Mouse (Mus musculus) neural tube, embryonic 13.5 days (tissue): ENCODE results near the gene Mrpl11. TPM values are rescaled to one million over a fixed set of nuclear protein-coding genes. Genes with fewer than 3 reads are reported as not detected.

Experiments used
- ATAC-seq: fragments of 200-750 bp; cut with Nextera tagmentation; 2 replicates; pipeline ENCODE4 v1.8.0; 2017; ENCODE audit warnings: low read depth, mild to moderate bottlenecking, moderate TSS enrichment, moderate library complexity
- H3K27ac ChIP-seq: fragments of 300-500 bp; sonication (generic); replicated peaks from 2 replicates; pipeline ENCODE4 v1.5.1; 2015; ENCODE audit warnings: moderate library complexity, mild to moderate bottlenecking, inconsistent platforms
- H3K27me3 ChIP-seq: fragments of 300-500 bp; sonication (generic); 2 replicates; pipeline ENCODE4 v1.6.1; 2015; ENCODE audit warnings: mild to moderate bottlenecking, inconsistent platforms
- H3K36me3 ChIP-seq: fragments of 300-500 bp; sonication (generic); 2 replicates; pipeline ENCODE4 v1.6.1; 2015; ENCODE audit warnings: mild to moderate bottlenecking, inconsistent platforms
- H3K4me1 ChIP-seq: fragments of 300-500 bp; sonication (generic); replicated peaks from 2 replicates; pipeline ENCODE4 v1.6.1; 2015; ENCODE audit warnings: inconsistent platforms
- H3K4me2 ChIP-seq: fragments of 300-500 bp; sonication (generic); 2 replicates; pipeline ENCODE4 v1.6.1; 2015; ENCODE audit warnings: inconsistent platforms, mild to moderate bottlenecking, moderate library complexity
- H3K4me3 ChIP-seq: fragments of 300-500 bp; sonication (generic); 2 replicates; pipeline ENCODE4 v1.5.1; 2015; ENCODE audit warnings: mild to moderate bottlenecking, inconsistent platforms
- H3K9ac ChIP-seq: fragments of 300-500 bp; sonication (generic); 2 replicates; pipeline ENCODE4 v1.6.1; 2015; ENCODE audit warnings: moderate library complexity, mild to moderate bottlenecking, inconsistent platforms
- H3K9me3 ChIP-seq: fragments of 300-500 bp; sonication (generic); 2 replicates; pipeline ENCODE4 v1.6.1; 2016; ENCODE audit warnings: inconsistent platforms
- WGBS: fragments of 180-500 bp; shearing (Covaris S2); methylation state at CpG from one replicate; pipeline ENCODE4 v1.1.7; 2015; 5-methylcytosine and 5-hydroxymethylcytosine counted together
- polyA plus RNA-seq: library from polyadenylated mRNA; unstranded; fragments of >200 nt; fragmentation: Nextera tagmentation; extraction: Ambion mirVana; gene quantifications from 2 replicates; pipeline ENCODE4 v1.2.1, GENCODE M21; 2015

The Mrpl11 gene
- polyA plus RNA-seq = 105 and 117 TPM in 2 replicates

GRCm38 (mm10) chr19:4961928-4962601 is at the start of gene Mrpl11:
Gene Mrpl11, plus strand, starts transcription at chr19:4962147.
- Histone ChIP-seq H3K4me3 (peak within 1 kb of the TSS; percentile 78), H3K9ac (peak within 1 kb of the TSS; percentile 91), H3K4me2 (peak within 1 kb of the TSS; percentile 78), H3K27me3 (no peaks in the 10 kb centered on the region), H3K36me3 (peaks cover 31% of the 10 kb centered on the region), H3K27ac (peak within 1 kb of the TSS; percentile 87), H3K9me3 (no peaks in the 10 kb centered on the region), H3K4me1 (peaks cover 13% of the 10 kb centered on the region)
- ATAC-seq = peak; percentile 97
- WGBS = under 1% methylated on average over 34 of the region's 34 CpGs

GRCm38 (mm10) chr19:4915924-4916603 is 45.9 kb upstream of the Mrpl11 start:
- no peaks in the 10 kb centered on the region for H3K4me1 ChIP-seq
- H3K27me3 ChIP-seq = no peaks in the 10 kb centered on the region
- no peaks in the 10 kb centered on the region for H3K9me3 ChIP-seq
- 94% methylated on average over 15 of the region's 15 CpGs for WGBS
- H3K36me3 ChIP-seq = peaks cover 98% of the 10 kb centered on the region
- no peak overlapping the region for H3K4me2 ChIP-seq
- no peak for ATAC-seq
- H3K9ac ChIP-seq = no peak overlapping the region
- H3K27ac ChIP-seq = no peak overlapping the region
- no peak overlapping the region for H3K4me3 ChIP-seq

- Histone ChIP-seq H3K4me1 (no peaks in the 10 kb centered on the region), H3K36me3 (peaks cover 98% of the 10 kb centered on the region), H3K27me3 (no peaks in the 10 kb centered on the region), H3K27ac (no peak overlapping the region), H3K9me3 (no peaks in the 10 kb centered on the region), H3K4me2 (no peak overlapping the region), H3K4me3 (no peak overlapping the region), H3K9ac (no peak overlapping the region)
- WGBS = 87% methylated on average over 10 of the region's 10 CpGs
- no peak for ATAC-seq
These were observed 45.1 kb upstream of the Mrpl11 start for GRCm38 (mm10) chr19:4916827-4917226.

- no peak overlapping the region for H3K4me2 ChIP-seq
- H3K27ac ChIP-seq = no peak overlapping the region
- 89% methylated on average over 6 of the region's 6 CpGs for WGBS
- H3K4me1 ChIP-seq = no peaks in the 10 kb centered on the region
- no peak overlapping the region for H3K4me3 ChIP-seq
- no peak for ATAC-seq
- peaks cover 97% of the 10 kb centered on the region for H3K36me3 ChIP-seq
- no peak overlapping the region for H3K9ac ChIP-seq
- no peaks in the 10 kb centered on the region for H3K27me3 ChIP-seq
- H3K9me3 ChIP-seq = no peaks in the 10 kb centered on the region
These were observed 42.3 kb upstream of the Mrpl11 start for GRCm38 (mm10) chr19:4919652-4920051.

GRCm38 (mm10) chr19:4925121-4925860 is 36.7 kb upstream of the Mrpl11 start:
- Histone ChIP-seq H3K9me3 (no peaks in the 10 kb centered on the region), H3K27me3 (no peaks in the 10 kb centered on the region), H3K9ac (no peak overlapping the region), H3K27ac (no peak overlapping the region), H3K36me3 (peaks cover 58% of the 10 kb centered on the region), H3K4me1 (peaks cover 32% of the 10 kb centered on the region), H3K4me2 (no peak overlapping the region), H3K4me3 (no peak overlapping the region)
- WGBS = 97% methylated on average over 11 of the region's 11 CpGs
- ATAC-seq = no peak

- H3K4me3 ChIP-seq = peak within 1 kb of the TSS; percentile 65
- peaks cover 42% of the 10 kb centered on the region for H3K36me3 ChIP-seq
- WGBS = under 1% methylated on average over 32 of the region's 32 CpGs
- H3K27me3 ChIP-seq = no peaks in the 10 kb centered on the region
- peak within 1 kb of the TSS; percentile 88 for H3K27ac ChIP-seq
- peak within 1 kb of the TSS; percentile 81 for H3K9ac ChIP-seq
- H3K9me3 ChIP-seq = no peaks in the 10 kb centered on the region
- H3K4me2 ChIP-seq = peak within 1 kb of the TSS; percentile 83
- peaks cover 32% of the 10 kb centered on the region for H3K4me1 ChIP-seq
- peak; percentile 99 for ATAC-seq
These were observed 33.9 kb upstream of the Mrpl11 start, which contains the start of gene Dpp3 for GRCm38 (mm10) chr19:4927904-4928531. Gene Dpp3, minus strand, starts transcription at chr19:4928287.

- Histone ChIP-seq H3K9me3 (no peaks in the 10 kb centered on the region), H3K4me2 (peak overlapping the region; percentile 83), H3K27me3 (no peaks in the 10 kb centered on the region), H3K4me1 (peaks cover 32% of the 10 kb centered on the region), H3K27ac (peak overlapping the region; percentile 88), H3K4me3 (peak overlapping the region; percentile 65), H3K36me3 (peaks cover 40% of the 10 kb centered on the region), H3K9ac (peak overlapping the region; percentile 81)
- 55% methylated on average over 5 of the region's 5 CpGs for WGBS
- no peak; the same call in 1 of the 2 replicates for ATAC-seq
These were observed 33.2 kb upstream of the Mrpl11 start for GRCm38 (mm10) chr19:4928781-4929180.

- 85% methylated on average over 2 of the region's 2 CpGs for WGBS
- H3K4me1 ChIP-seq = peaks cover 5% of the 10 kb centered on the region
- H3K4me3 ChIP-seq = no peak overlapping the region
- no peaks in the 10 kb centered on the region for H3K9me3 ChIP-seq
- ATAC-seq = no peak
- peaks cover 12% of the 10 kb centered on the region; the same call in 1 of the 2 replicates for H3K27me3 ChIP-seq
- no peak overlapping the region for H3K9ac ChIP-seq
- no peak overlapping the region for H3K4me2 ChIP-seq
- H3K27ac ChIP-seq = no peak overlapping the region
- peaks cover 34% of the 10 kb centered on the region; the same call in 1 of the 2 replicates for H3K36me3 ChIP-seq
These were observed 25.1 kb upstream of the Mrpl11 start for GRCm38 (mm10) chr19:4936896-4937295.

GRCm38 (mm10) chr19:4937444-4938310 is 24.3 kb upstream of the Mrpl11 start:
- Histone ChIP-seq H3K27ac (no peak overlapping the region), H3K4me2 (no peak overlapping the region), H3K4me1 (peaks cover 13% of the 10 kb centered on the region), H3K4me3 (no peak overlapping the region), H3K36me3 (peaks cover 27% of the 10 kb centered on the region; the same call in 1 of the 2 replicates), H3K9me3 (no peaks in the 10 kb centered on the region), H3K27me3 (peaks cover 14% of the 10 kb centered on the region; the same call in 1 of the 2 replicates), H3K9ac (no peak overlapping the region)
- WGBS = 87% methylated on average over 17 of the region's 17 CpGs
- no peak for ATAC-seq

GRCm38 (mm10) chr19:4942551-4943252 is 19.2 kb upstream of the Mrpl11 start, which contains the start of gene Peli3:
Gene Peli3, minus strand, starts transcription at chr19:4943127.
- ATAC-seq = peak; percentile 96
- Histone ChIP-seq H3K9ac (peak within 1 kb of the TSS; percentile 82), H3K4me2 (peak within 1 kb of the TSS; percentile 85), H3K36me3 (peaks cover 2% of the 10 kb centered on the region; the same call in 1 of the 2 replicates), H3K27me3 (peaks cover 28% of the 10 kb centered on the region), H3K4me1 (peaks cover 19% of the 10 kb centered on the region), H3K27ac (peak within 1 kb of the TSS; percentile 82), H3K4me3 (peak within 1 kb of the TSS; percentile 66), H3K9me3 (no peaks in the 10 kb centered on the region)
- under 1% methylated on average over 48 of the region's 55 CpGs for WGBS
